7 mouse cellular contexts compared by ENCODE assay signal in genomic region chr9:21337652-21338051, GRCm38 (mm10). TPM values are rescaled to one million over a fixed set of nuclear protein-coding genes. Genes with fewer than 3 reads are reported as not detected.
DNase-seq lines count a peak whose midpoint lies in the region; ATAC-seq and TF ChIP-seq lines count a peak whose summit lies in the region.

No protein-coding gene starts in this region.

- H3K27ac ChIP-seq in gastrocnemius, adult 2 months, result peak overlapping the region; percentile 96
- H3K27ac ChIP-seq in kidney, embryonic 14.5 days (ENCODE audit: low read depth, low read length), result peak overlapping the region; percentile 42; the same call in 1 of the 2 replicates
- H3K27ac ChIP-seq in hindbrain, embryonic 16.5 days (ENCODE audit: low read depth, low read length), result no peak overlapping the region

- H3K9me3 ChIP-seq in kidney, embryonic 14.5 days (ENCODE audit: control insufficient read depth, low read length), result no peaks in the 10 kb centered on the region
- no peaks in the 10 kb centered on the region for H3K9me3 ChIP-seq in hindbrain, embryonic 16.5 days (ENCODE audit: control insufficient read depth, low read length)

- intact Hi-C loops in gastrocnemius, adult 2 months (cut with DNase I), result loop anchor here (2.0 kb wide), 1 partner anchor 17 kb away; the partner anchor contains the start of gene Slc44a2

- WGBS in kidney, embryonic 14.5 days, result 14% methylated on average over 20 of the region's 20 CpGs
- 20% methylated on average over 20 of the region's 20 CpGs for WGBS in hindbrain, embryonic 16.5 days

- no peak for TF ChIP-seq CTCF in gastrocnemius, adult 2 months (IDR thresholded peaks at IDR 0.05)

- no peaks in the 10 kb centered on the region for H3K27me3 ChIP-seq in kidney, embryonic 14.5 days (ENCODE audit: control insufficient read depth, insufficient read depth, low read length)
- no peaks in the 10 kb centered on the region for H3K27me3 ChIP-seq in hindbrain, embryonic 16.5 days (replicated peaks; ENCODE audit: control insufficient read depth, insufficient read depth, low read length)

- peaks cover 12% of the 10 kb centered on the region for H3K36me3 ChIP-seq in kidney, embryonic 14.5 days (ENCODE audit: control insufficient read depth, insufficient read depth, low read length)
- peaks cover 14% of the 10 kb centered on the region; the same call in 1 of the 2 replicates for H3K36me3 ChIP-seq in hindbrain, embryonic 16.5 days (ENCODE audit: control insufficient read depth, insufficient read depth, low read length)

- ATAC-seq in kidney, embryonic 14.5 days (ENCODE audit: low FRiP score, low TSS enrichment), result peak; percentile 86
- no peak for ATAC-seq in hindbrain, embryonic 16.5 days

- DNase-seq in ZHBTc4 (ENCODE audit: low read depth, low spot score), result peak; percentile 70
- peak; percentile 91 for DNase-seq in gastrocnemius, adult 2 months
- DNase-seq in lung, postnatal 25 days (ENCODE audit: low spot score), result peak; percentile 80
- no peak for DNase-seq in spleen, postnatal 14 days (ENCODE audit: low spot score in 2 of 2)
- DNase-seq in thymus, postnatal 4 days, result no peak

- H3K4me1 ChIP-seq in kidney, embryonic 14.5 days (ENCODE audit: control insufficient read depth, insufficient read depth, low read length), result peaks cover 17% of the 10 kb centered on the region
- peaks cover 2% of the 10 kb centered on the region; the same call in 1 of the 2 replicates for H3K4me1 ChIP-seq in hindbrain, embryonic 16.5 days (ENCODE audit: control insufficient read depth, insufficient read depth, low read depth, low read length)

- H3K9ac ChIP-seq in kidney, embryonic 14.5 days (ENCODE audit: low read depth, low read length), result no peak overlapping the region; the same call in 1 of the 2 replicates
- H3K9ac ChIP-seq in hindbrain, embryonic 16.5 days (ENCODE audit: low read depth, low read length), result no peak overlapping the region

- H3K4me3 ChIP-seq in gastrocnemius, adult 2 months, result peak overlapping the region; percentile 85
- peak overlapping the region; percentile 31 for H3K4me3 ChIP-seq in kidney, embryonic 14.5 days (ENCODE audit: low read length)
- no peak overlapping the region for H3K4me3 ChIP-seq in hindbrain, embryonic 16.5 days (ENCODE audit: low read length)

- H3K4me2 ChIP-seq in kidney, embryonic 14.5 days (replicated peaks; ENCODE audit: low read depth, low read length), result peak overlapping the region; percentile 27; the same call in 1 of the 2 replicates
- H3K4me2 ChIP-seq in hindbrain, embryonic 16.5 days (ENCODE audit: low read length), result no peak overlapping the region

RNA-seq across cellular contexts. Expression of gene Slc44a2, which starts 17.2 kb away (rescaled TPM):
- total RNA-seq in gastrocnemius, adult 2 months (2021), result 100 to 1,000 TPM; 168 to 178 TPM
- 46.2 and 80.5 TPM in 2 replicates for polyA plus RNA-seq in kidney, embryonic 14.5 days (2014; fragmentation: Nextera tagmentation; extraction: Ambion mirVana)
- polyA plus RNA-seq in hindbrain, embryonic 16.5 days (2015; fragmentation: Nextera tagmentation; extraction: Ambion mirVana), result 63.9 and 78.0 TPM in 2 replicates

RNA-seq across cellular contexts. Expression of gene Ap1m2, which starts 25.5 kb away (rescaled TPM):
- not detected for total RNA-seq in gastrocnemius, adult 2 months (2021)
- polyA plus RNA-seq in kidney, embryonic 14.5 days (2014; fragmentation: Nextera tagmentation; extraction: Ambion mirVana), result 33.7 and 36.0 TPM in 2 replicates
- 2.8 and 2.9 TPM in 2 replicates for polyA plus RNA-seq in hindbrain, embryonic 16.5 days (2015; fragmentation: Nextera tagmentation; extraction: Ambion mirVana)

RNA-seq across cellular contexts. Expression of gene Ilf3, which starts 30.0 kb away (rescaled TPM):
- 10 to 100 TPM; 21.2 to 25.2 TPM for total RNA-seq in gastrocnemius, adult 2 months (2021)
- polyA plus RNA-seq in kidney, embryonic 14.5 days (2014; fragmentation: Nextera tagmentation; extraction: Ambion mirVana), result 122 and 235 TPM in 2 replicates
- polyA plus RNA-seq in hindbrain, embryonic 16.5 days (2015; fragmentation: Nextera tagmentation; extraction: Ambion mirVana), result 186 and 210 TPM in 2 replicates

RNA-seq across cellular contexts. Expression of gene Cdkn2d, which starts 46.4 kb away (rescaled TPM):
- 1 to 10 TPM; 8.6 to 9.1 TPM for total RNA-seq in gastrocnemius, adult 2 months (2021)
- polyA plus RNA-seq in kidney, embryonic 14.5 days (2014; fragmentation: Nextera tagmentation; extraction: Ambion mirVana), result 45.3 and 56.2 TPM in 2 replicates
- polyA plus RNA-seq in hindbrain, embryonic 16.5 days (2015; fragmentation: Nextera tagmentation; extraction: Ambion mirVana), result 121 and 138 TPM in 2 replicates

RNA-seq across cellular contexts. Expression of gene Kri1, which starts 49.9 kb away (rescaled TPM):
- 10 to 100 TPM; 11.0 to 12.6 TPM for total RNA-seq in gastrocnemius, adult 2 months (2021)
- polyA plus RNA-seq in kidney, embryonic 14.5 days (2014; fragmentation: Nextera tagmentation; extraction: Ambion mirVana), result 15.3 and 18.6 TPM in 2 replicates
- polyA plus RNA-seq in hindbrain, embryonic 16.5 days (2015; fragmentation: Nextera tagmentation; extraction: Ambion mirVana), result 14.5 and 16.8 TPM in 2 replicates

Comparison
In these comparisons a context has a peak if more than half of its experiments do, and no peak if none do; other contexts are left out.
1. DNase-seq: peak in ZHBTc4 (single experiment), gastrocnemius, adult 2 months (single experiment) and lung, postnatal 25 days (single experiment); none in spleen, postnatal 14 days (0 of 2) and thymus, postnatal 4 days (single experiment).